Mouse (Mus musculus) testis, adult 2 months (tissue): Measurements from ENCODE around the gene Dmrt3. TPM values are rescaled to one million over a fixed set of nuclear protein-coding genes. Genes with fewer than 3 reads are reported as not detected.

Source experiments
- H3K27ac ChIP-seq: fragments of 200-500 bp; 2 replicates; pipeline ENCODE4 v1.5.1; 2012; ENCODE audit warnings: low read depth, low read length; ENCODE audit not compliant: control insufficient read depth, insufficient read depth
- H3K27me3 ChIP-seq: fragments of 200-500 bp; 2 replicates; pipeline ENCODE4 v1.6.1; 2012; ENCODE audit warnings: mild to moderate bottlenecking, low read length, moderate library complexity; ENCODE audit not compliant: control insufficient read depth, insufficient read depth
- H3K36me3 ChIP-seq: fragments of 200-500 bp; 2 replicates; pipeline ENCODE4 v1.6.1; 2012; ENCODE audit warnings: mild to moderate bottlenecking, low read length; ENCODE audit not compliant: control insufficient read depth, insufficient read depth
- H3K4me1 ChIP-seq: fragments of 200-500 bp; 2 replicates; pipeline ENCODE4 v1.6.1; 2012; ENCODE audit warnings: low read length; ENCODE audit not compliant: control insufficient read depth, insufficient read depth
- H3K4me3 ChIP-seq: fragments of 200-500 bp; 2 replicates; pipeline ENCODE4 v1.5.1; 2012; ENCODE audit warnings: low read depth, mild to moderate bottlenecking, low read length, moderate library complexity, mixed read lengths; ENCODE audit not compliant: control insufficient read depth
- CTCF ChIP-seq: fragments of 200-500 bp; IDR thresholded peaks from 2 replicates; pipeline ENCODE4 v1.5.1; 2012; ENCODE audit warnings: low read depth, mild to moderate bottlenecking, inconsistent platforms, low read length, moderate library complexity; ENCODE audit not compliant: control insufficient read depth, insufficient read depth, insufficient replicate concordance
- POLR2A ChIP-seq: fragments of 200-500 bp; IDR thresholded peaks from 2 replicates; pipeline ENCODE4 v1.6.1; 2012; ENCODE audit warnings: low read depth, mild to moderate bottlenecking, inconsistent platforms, low read length, moderate library complexity; ENCODE audit not compliant: control insufficient read depth
- polyA plus RNA-seq: library from polyadenylated mRNA; depleted of rRNA; stranded (reverse); fragments of >200 nt; gene quantifications from 2 replicates; pipeline ENCODE4 v1.2.3, GENCODE M21; 2012

Dmrt3 gene
- polyA plus RNA-seq, 1 experiment: 0.73 TPM

- peaks cover 8% of the 10 kb centered on the region for H3K4me1 ChIP-seq
- TF ChIP-seq POLR2A (no peak), CTCF (no peak)
- H3K27ac ChIP-seq: no peak overlapping the region
- no peaks in the 10 kb centered on the region for H3K27me3 ChIP-seq
- no peak overlapping the region for H3K4me3 ChIP-seq
- H3K36me3 ChIP-seq: no peaks in the 10 kb centered on the region
Observed at GRCm38 (mm10) chr19:25654034-25654749, 44.1 kb downstream of the Dmrt3 start.

GRCm38 (mm10) chr19:25665486-25666339 is 55.6 kb downstream of the Dmrt3 start:
- Histone ChIP-seq H3K36me3 (no peaks in the 10 kb centered on the region), H3K27ac (no peak overlapping the region), H3K27me3 (no peaks in the 10 kb centered on the region), H3K4me1 (peaks cover 8% of the 10 kb centered on the region), H3K4me3 (peak overlapping the region; percentile 43)
- TF ChIP-seq POLR2A (no peak), CTCF (peak; percentile 77)

GRCm38 (mm10) chr19:25667836-25668235 is 57.7 kb downstream of the Dmrt3 start:
- TF ChIP-seq CTCF (no peak), POLR2A (no peak)
- H3K27ac ChIP-seq: no peak overlapping the region
- no peak overlapping the region for H3K4me3 ChIP-seq
- H3K4me1 ChIP-seq: peaks cover 12% of the 10 kb centered on the region
- H3K36me3 ChIP-seq: no peaks in the 10 kb centered on the region
- H3K27me3 ChIP-seq: no peaks in the 10 kb centered on the region

- Histone ChIP-seq H3K27me3 (no peaks in the 10 kb centered on the region; the same call in 1 of the 2 replicates), H3K36me3 (no peaks in the 10 kb centered on the region), H3K27ac (no peak overlapping the region), H3K4me3 (no peak overlapping the region), H3K4me1 (peaks cover 19% of the 10 kb centered on the region)
- TF ChIP-seq POLR2A (no peak), CTCF (no peak)
Observed at GRCm38 (mm10) chr19:25669593-25670248, 59.6 kb downstream of the Dmrt3 start.

GRCm38 (mm10) chr19:25670571-25671285 is 60.6 kb downstream of the Dmrt3 start:
- Histone ChIP-seq H3K27me3 (no peaks in the 10 kb centered on the region; the same call in 1 of the 2 replicates), H3K36me3 (no peaks in the 10 kb centered on the region), H3K4me3 (no peak overlapping the region), H3K4me1 (peaks cover 16% of the 10 kb centered on the region), H3K27ac (no peak overlapping the region)
- TF ChIP-seq CTCF (no peak), POLR2A (no peak)

- Histone ChIP-seq H3K4me1 (peaks cover 14% of the 10 kb centered on the region), H3K27me3 (no peaks in the 10 kb centered on the region; the same call in 1 of the 2 replicates), H3K4me3 (peak overlapping the region; percentile 37), H3K27ac (no peak overlapping the region), H3K36me3 (no peaks in the 10 kb centered on the region)
- TF ChIP-seq CTCF (no peak), POLR2A (no peak)
Observed at GRCm38 (mm10) chr19:25671681-25672080, 61.6 kb downstream of the Dmrt3 start.
